Mouse (Mus musculus) retina, postnatal 1 day (tissue): ENCODE results near the gene Cyb5b.
"Not testable (repeated sequence)": the region's sequence is repeated elsewhere in the genome, so short reads cannot be mapped to it uniquely, and the experiment has no call there.

Experiments
- DNase-seq: peaks from one replicate; pipeline ENCODE4 v3.0.0-alpha.2; 2012

Cyb5b gene

GRCm38 (mm10) chr8:107150404-107151157, at the start of gene Cyb5b:
Gene Cyb5b (plus strand): TSS chr8:107150640.
- peak; percentile 96 for DNase-seq

GRCm38 (mm10) chr8:107104547-107104946, 45.9 kb upstream of the Cyb5b start:
- peak; percentile 76 for DNase-seq

DNA sequence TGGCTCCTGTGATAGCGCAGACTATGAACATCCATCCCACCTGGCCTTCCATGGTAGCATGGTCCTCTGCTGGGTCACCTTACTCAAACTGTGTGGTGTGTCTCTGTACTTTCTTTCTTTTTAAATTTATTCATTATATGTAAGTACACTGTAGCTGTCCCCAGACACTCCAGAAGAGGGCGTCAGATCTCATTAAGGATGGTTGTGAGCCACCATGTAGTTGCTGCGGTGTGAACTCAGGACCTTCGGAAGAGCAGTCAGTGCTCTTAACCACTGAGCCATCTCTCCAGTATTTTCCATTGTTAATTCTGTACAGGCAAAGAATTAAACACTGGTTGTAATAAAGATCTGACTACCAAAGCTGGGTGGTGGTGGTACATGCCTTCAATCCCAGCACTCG, 42.4 kb upstream of the Cyb5b start:
- not testable (repeated sequence) for DNase-seq

DNA sequence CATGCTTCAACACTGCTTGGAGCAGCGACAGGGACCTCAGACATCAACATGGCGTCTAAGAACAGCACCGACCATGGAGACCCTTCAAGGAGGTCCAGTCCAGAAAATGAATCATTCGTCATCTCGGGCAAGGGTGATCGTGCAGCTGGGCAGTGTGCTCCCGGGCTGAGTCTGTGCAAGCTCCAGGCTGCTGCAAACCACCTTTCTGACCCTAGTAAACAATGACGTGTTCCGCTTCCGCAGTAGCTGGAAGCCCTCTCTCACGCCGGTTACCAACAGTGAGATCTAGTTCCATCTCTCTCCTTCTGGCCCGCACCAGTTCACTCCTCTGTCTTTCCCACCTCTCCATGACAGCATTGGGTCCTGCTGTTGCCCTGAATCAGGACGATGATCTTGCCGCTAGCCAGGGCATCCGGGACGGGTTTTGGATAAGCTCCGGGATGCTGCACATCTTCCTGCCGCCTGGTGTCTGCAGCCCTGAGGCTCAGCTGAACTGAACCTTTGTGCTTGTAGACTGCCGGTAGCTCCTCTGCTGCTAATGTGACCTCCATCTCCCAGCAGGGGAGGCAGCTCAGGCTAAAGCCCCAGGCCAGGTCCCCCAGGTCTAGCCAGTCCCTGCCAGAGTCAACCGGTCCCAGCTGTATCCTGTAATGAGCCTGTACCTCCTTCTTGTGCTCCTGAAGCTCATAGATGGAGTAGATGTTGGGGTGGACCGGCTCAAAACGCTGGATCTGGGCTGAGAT, 41.3 kb upstream of the Cyb5b start:
- DNase-seq = peak; percentile 27

DNA sequence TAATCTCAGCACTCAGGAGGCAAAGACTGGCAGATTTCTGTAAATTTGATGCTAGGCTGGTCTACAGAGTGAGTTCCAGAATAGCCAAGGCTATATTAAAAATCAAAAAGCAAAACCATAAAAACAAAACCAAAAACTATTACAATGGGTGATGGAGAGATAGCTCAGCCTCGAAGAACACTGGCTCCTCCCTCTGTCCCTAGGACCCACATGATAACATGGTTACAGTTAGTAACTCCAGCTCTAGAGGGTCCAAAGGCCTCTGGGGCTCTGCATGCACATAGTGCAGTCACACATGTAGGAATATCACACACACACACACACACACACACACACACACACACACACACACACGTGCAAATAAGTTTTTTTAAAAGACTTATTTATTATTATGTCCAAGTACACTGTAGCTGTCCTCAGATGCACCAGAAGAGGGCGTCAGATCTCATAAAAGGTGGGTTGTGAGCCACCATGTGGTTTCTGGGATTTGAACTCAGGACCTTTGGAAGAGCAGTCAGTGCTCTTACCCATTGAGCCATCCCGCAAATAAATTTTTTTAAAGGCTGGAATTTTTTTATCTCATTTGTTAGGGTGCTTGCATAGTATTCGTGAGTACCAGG, 40.5 kb upstream of the Cyb5b start:
- no peak for DNase-seq

DNA sequence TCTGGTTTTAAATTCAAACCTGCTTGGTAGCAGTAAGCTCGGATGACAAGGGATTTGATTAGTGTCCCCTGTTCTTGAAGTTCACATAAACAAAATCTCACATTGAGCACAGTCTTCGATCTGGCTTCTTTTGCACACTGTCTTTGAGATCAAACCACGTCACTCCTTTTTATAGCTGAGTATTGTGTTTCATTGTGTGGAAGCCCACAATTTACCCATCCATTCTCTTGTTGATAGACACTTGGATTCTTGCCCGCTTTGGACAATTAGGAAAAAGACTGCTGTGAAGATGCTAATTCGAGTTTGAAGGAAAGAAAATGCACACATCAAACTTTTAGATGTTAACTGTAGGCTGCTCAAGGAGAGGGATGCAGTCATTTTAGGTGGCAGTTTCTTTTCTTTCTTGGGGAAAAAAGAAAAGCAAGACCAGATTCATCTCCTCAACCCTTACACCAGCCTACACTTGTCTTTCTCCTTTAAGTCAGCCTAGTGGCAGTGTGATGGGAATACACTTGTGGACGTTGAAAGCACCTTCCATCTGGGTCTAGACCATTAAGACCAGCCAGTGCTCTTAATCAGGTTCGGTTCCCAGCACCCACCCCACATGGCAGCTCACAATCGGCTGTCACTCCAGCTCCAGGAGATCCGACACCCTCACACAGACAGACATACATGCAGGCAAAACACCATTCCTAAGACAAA, 39.7 kb upstream of the Cyb5b start:
- no peak for DNase-seq

- no peak for DNase-seq
Observed at GRCm38 (mm10) chr8:107111340-107112105, 38.9 kb upstream of the Cyb5b start.

DNA sequence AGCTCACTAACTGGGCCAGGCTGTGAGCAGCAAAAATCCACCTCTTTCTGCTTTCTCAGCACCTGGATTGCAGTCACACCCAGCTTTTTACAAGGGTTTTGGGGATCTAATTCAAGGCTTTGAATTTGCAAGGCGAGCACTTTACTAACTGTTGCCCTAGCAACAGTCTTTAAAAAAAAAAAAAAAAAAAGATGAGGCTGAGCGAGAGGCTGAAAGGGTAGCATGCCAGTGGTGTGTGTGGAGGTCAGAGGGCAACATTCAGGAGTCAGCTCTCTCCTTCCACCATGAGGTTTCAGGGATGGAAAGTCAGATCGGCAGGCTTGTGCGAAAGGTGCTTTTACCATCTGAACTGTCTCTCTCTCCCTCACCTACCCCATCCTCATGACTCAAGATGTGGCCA, 37.2 kb upstream of the Cyb5b start:
- no peak for DNase-seq

DNA sequence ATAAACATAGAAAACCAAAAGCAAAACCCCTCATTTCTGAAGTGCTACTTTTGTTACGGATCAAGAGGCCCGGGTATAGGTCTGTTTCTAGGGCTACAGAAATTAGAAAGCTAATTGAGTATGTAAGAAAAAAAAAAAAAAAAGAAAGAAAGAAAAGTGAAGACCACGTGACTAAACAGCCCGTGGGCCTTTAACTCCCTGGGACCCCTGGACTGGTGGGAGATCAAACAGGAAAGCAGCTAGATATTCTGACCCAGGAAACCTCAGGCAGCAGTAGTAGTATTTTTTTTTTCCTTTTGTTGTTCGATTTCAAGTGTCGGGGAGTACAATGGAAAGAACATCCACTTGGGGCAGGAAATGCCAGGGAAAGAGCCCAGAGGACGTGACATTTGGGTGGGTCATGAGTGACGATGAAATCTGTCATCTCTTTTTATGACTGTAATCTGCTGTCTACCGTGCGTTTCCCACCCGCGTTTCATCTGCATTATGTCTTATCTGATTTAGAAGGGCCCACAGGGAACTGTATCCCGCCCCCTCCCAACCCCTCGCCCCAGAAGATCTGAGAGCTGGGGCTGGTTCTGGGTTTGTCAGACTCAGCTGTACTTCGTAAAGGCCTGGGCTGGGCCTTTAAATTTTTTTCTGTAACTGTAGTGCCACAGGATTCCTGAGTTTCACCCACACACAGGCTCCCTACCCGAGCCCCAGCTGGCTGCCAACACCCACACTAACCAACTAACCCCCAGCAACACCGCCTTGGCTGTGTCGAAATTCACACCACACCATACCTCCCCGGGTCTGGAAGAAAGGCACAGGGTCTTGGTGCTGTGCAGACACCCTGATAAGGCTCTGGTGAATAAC, 36.1 kb upstream of the Cyb5b start:
- no peak for DNase-seq

GRCm38 (mm10) chr8:107115008-107115320, 35.5 kb upstream of the Cyb5b start:
- no peak for DNase-seq

- DNase-seq = peak; percentile 82
Observed at GRCm38 (mm10) chr8:107116023-107116422, 34.4 kb upstream of the Cyb5b start.

DNA sequence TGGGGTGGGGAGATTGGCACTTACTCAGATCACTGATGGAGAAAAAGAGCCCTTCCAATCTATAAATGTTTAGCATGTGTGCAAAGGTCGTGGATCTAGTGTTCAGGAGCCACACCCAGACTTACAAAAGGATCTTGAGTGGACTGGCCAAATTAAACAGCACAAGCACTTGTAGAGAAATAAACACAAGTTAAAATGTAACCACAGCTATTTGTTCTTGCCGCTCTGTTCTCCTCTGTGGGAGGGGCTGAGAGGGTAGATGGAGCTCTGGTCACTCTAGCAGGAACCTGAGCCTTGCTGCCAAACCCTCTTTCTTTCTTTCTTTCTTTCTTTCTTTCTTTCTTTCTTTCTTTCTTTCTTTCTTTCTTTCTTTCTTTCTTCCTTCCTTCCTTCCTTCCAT, 33.4 kb upstream of the Cyb5b start:
- DNase-seq = no peak

GRCm38 (mm10) chr8:107118803-107119233, 31.6 kb upstream of the Cyb5b start:
- no peak for DNase-seq

- no peak for DNase-seq
Observed at GRCm38 (mm10) chr8:107119412-107119811, 31.0 kb upstream of the Cyb5b start.

DNA sequence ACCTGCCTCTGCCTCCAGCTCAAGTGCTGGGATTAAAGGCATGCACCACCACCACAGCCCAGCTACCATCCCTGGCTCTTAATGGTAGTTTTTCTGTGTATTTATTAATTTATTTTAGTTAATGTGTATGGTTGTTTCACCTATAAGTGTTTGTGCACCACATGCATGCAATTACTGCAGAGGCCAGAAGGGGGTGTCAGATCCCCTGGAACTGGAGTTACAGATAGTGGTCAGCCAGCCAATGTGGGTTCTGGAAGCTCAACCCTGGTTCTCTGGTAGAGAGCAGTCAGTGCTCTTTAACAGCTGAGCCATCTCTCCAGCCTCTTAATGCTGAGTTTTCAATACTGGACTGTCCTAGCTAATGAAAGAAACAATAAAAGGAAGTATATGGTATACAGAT, 29.6 kb upstream of the Cyb5b start:
- DNase-seq = no peak

GRCm38 (mm10) chr8:107121681-107122291, 28.7 kb upstream of the Cyb5b start:
- no peak for DNase-seq

DNA sequence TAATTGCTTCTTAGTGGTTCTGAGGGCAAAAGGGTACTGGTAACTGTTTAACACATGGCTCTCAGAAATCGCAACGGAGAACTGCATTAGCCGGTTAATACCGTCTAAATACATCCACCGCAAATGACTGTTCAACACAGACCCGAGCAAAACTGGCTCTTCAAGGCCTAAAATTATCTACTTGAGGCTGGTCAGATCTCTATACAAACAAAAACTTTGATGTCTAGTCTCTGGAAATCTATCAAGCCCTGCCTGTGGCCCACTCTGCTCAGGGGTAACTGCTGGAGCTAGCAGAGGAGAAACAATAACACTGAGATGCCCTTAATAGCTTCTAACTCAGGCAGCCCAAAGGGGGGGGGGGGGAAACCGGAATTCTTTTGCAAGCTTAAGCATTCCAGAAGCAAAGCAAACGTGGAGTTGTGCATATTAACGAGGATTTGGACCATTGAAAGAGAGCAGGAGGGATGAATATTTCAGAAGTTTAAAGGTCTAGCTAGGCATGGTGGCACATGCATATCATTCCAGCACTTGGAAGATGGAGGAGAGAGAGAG, 27.3 kb upstream of the Cyb5b start:
- peak; percentile 32 for DNase-seq

GRCm38 (mm10) chr8:107124343-107124742, 26.1 kb upstream of the Cyb5b start:
- no peak for DNase-seq

- DNase-seq = no peak
Observed at GRCm38 (mm10) chr8:107129171-107130025, 21.0 kb upstream of the Cyb5b start.

DNA sequence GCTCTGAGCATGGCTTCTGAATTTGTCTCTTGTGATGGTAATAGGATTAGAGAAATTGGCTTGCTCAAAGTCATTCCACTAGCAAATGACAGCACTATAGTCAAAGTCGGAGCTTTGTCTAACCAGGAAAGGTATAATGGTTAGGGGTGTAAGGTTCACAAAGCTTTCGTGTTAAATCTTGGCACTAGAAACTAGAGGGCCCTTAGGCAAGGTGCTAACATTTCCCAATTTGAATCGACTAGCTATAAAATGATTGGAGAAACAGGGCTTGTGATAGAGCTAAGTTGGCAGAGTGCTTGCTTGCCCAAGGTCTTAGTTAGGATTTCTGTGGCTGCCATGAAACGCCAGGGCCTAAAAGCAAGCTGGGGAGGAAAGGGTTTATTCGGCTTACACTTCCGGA, 20.4 kb upstream of the Cyb5b start:
- no peak for DNase-seq
